Mouse (Mus musculus): ENCODE measurements at regions not wholly inside any gene's neighbourhood (a gene's known extent, or its start where the extent isn't known, plus 50 kb on each side); places are given as distances from the start of the nearest gene placed in this dataset.

GRCm38 (mm10) chr10:117540112-117540594 is 89.1 kb upstream of the Cpm start:
- no peaks in the 10 kb centered on the region for H3K27me3 ChIP-seq (replicated peaks; ENCODE audit: control insufficient read depth, insufficient read depth, low read length)
- H3K36me3 ChIP-seq (ENCODE audit: control insufficient read depth, insufficient read depth): no peaks in the 10 kb centered on the region
- H3K4me1 ChIP-seq (replicated peaks; ENCODE audit: control insufficient read depth, insufficient read depth, low read length): no peaks in the 10 kb centered on the region
- no peak overlapping the region for H3K27ac ChIP-seq (ENCODE audit: low read depth, low read length)
- no peak for TF ChIP-seq CTCF (IDR thresholded peaks at IDR 0.05; ENCODE audit: low read depth)
- H3K4me3 ChIP-seq (ENCODE audit: low read depth, low read length): no peak overlapping the region
- no peak overlapping the region for H3K4me2 ChIP-seq (replicated peaks; ENCODE audit: low read depth)
- H3K9me3 ChIP-seq (ENCODE audit: control insufficient read depth): no peaks in the 10 kb centered on the region
- 72% methylated on average over 2 of the region's 2 CpGs for WGBS
- no peak overlapping the region for H3K9ac ChIP-seq (ENCODE audit: low read depth, low read length)
- ATAC-seq: no peak

GRCm38 (mm10) chr10:117539532-117539931 is 89.8 kb upstream of the Cpm start:
- WGBS: 76% methylated on average over 1 of the region's 1 CpGs
- no peaks in the 10 kb centered on the region for H3K36me3 ChIP-seq (ENCODE audit: control insufficient read depth, insufficient read depth)
- no peaks in the 10 kb centered on the region for H3K27me3 ChIP-seq (replicated peaks; ENCODE audit: control insufficient read depth, insufficient read depth, low read length)

GRCm38 (mm10) chr10:117538725-117539124 is 90.6 kb upstream of the Cpm start:
- no peak overlapping the region for H3K4me2 ChIP-seq (replicated peaks; ENCODE audit: low read depth)
- H3K27ac ChIP-seq (ENCODE audit: low read depth, low read length): no peak overlapping the region
- WGBS: 89% methylated on average over 5 of the region's 5 CpGs
- no peaks in the 10 kb centered on the region for H3K36me3 ChIP-seq (ENCODE audit: control insufficient read depth, insufficient read depth)
- no peak overlapping the region for H3K9ac ChIP-seq (ENCODE audit: low read depth, low read length)
- no peaks in the 10 kb centered on the region for H3K4me1 ChIP-seq (replicated peaks; ENCODE audit: control insufficient read depth, insufficient read depth, low read length)
- H3K9me3 ChIP-seq (ENCODE audit: control insufficient read depth): no peaks in the 10 kb centered on the region
- H3K27me3 ChIP-seq (replicated peaks; ENCODE audit: control insufficient read depth, insufficient read depth, low read length): no peaks in the 10 kb centered on the region
- ATAC-seq: no peak
- no peak overlapping the region for H3K4me3 ChIP-seq (ENCODE audit: low read depth, low read length)
- no peak for TF ChIP-seq CTCF (IDR thresholded peaks at IDR 0.05; ENCODE audit: low read depth)

More at GRCm38 (mm10) chr10:117539532-117539931, 89.8 kb upstream of the Cpm start:
- Histone ChIP-seq H3K27ac (ENCODE audit: low read depth, low read length) (no peak overlapping the region), H3K4me2 (replicated peaks; ENCODE audit: low read depth) (no peak overlapping the region), H3K4me1 (replicated peaks; ENCODE audit: control insufficient read depth, insufficient read depth, low read length) (no peaks in the 10 kb centered on the region), H3K9ac (ENCODE audit: low read depth, low read length) (no peak overlapping the region), H3K9me3 (ENCODE audit: control insufficient read depth) (no peaks in the 10 kb centered on the region), H3K4me3 (ENCODE audit: low read depth, low read length) (no peak overlapping the region)
- ATAC-seq: no peak
- TF ChIP-seq CTCF (IDR thresholded peaks at IDR 0.05; ENCODE audit: low read depth): no peak

- no peak overlapping the region for H3K4me3 ChIP-seq (ENCODE audit: low read depth, low read length)
- H3K4me1 ChIP-seq (replicated peaks; ENCODE audit: control insufficient read depth, insufficient read depth, low read length): no peaks in the 10 kb centered on the region
- H3K4me2 ChIP-seq (replicated peaks; ENCODE audit: low read depth): no peak overlapping the region
- TF ChIP-seq CTCF (IDR thresholded peaks at IDR 0.05; ENCODE audit: low read depth): no peak
- no peak overlapping the region for H3K9ac ChIP-seq (ENCODE audit: low read depth, low read length)
- no peak overlapping the region for H3K27ac ChIP-seq (ENCODE audit: low read depth, low read length)
- WGBS: 93% methylated on average over 15 of the region's 15 CpGs
- ATAC-seq: no peak
- no peaks in the 10 kb centered on the region for H3K9me3 ChIP-seq (ENCODE audit: control insufficient read depth)
- no peaks in the 10 kb centered on the region for H3K27me3 ChIP-seq (replicated peaks; ENCODE audit: control insufficient read depth, insufficient read depth, low read length)
- no peaks in the 10 kb centered on the region for H3K36me3 ChIP-seq (ENCODE audit: control insufficient read depth, insufficient read depth)
Measured at GRCm38 (mm10) chr10:117536769-117537599, 92.3 kb upstream of the Cpm start.

GRCm38 (mm10) chr10:117535843-117536242 is 93.5 kb upstream of the Cpm start:
- Histone ChIP-seq H3K4me3 (ENCODE audit: low read depth, low read length) (no peak overlapping the region), H3K9me3 (ENCODE audit: control insufficient read depth) (no peaks in the 10 kb centered on the region), H3K9ac (ENCODE audit: low read depth, low read length) (no peak overlapping the region), H3K4me1 (replicated peaks; ENCODE audit: control insufficient read depth, insufficient read depth, low read length) (no peaks in the 10 kb centered on the region), H3K27ac (ENCODE audit: low read depth, low read length) (no peak overlapping the region), H3K36me3 (ENCODE audit: control insufficient read depth, insufficient read depth) (no peaks in the 10 kb centered on the region), H3K4me2 (replicated peaks; ENCODE audit: low read depth) (no peak overlapping the region), H3K27me3 (replicated peaks; ENCODE audit: control insufficient read depth, insufficient read depth, low read length) (no peaks in the 10 kb centered on the region)
- WGBS: 87% methylated on average over 4 of the region's 4 CpGs
- ATAC-seq: no peak
- TF ChIP-seq CTCF (IDR thresholded peaks at IDR 0.05; ENCODE audit: low read depth): no peak

GRCm38 (mm10) chr10:117534992-117535719 is 94.1 kb upstream of the Cpm start:
- H3K27ac ChIP-seq (ENCODE audit: low read depth, low read length): no peak overlapping the region
- no peaks in the 10 kb centered on the region for H3K27me3 ChIP-seq (replicated peaks; ENCODE audit: control insufficient read depth, insufficient read depth, low read length)
- H3K4me1 ChIP-seq (replicated peaks; ENCODE audit: control insufficient read depth, insufficient read depth, low read length): no peaks in the 10 kb centered on the region
- TF ChIP-seq CTCF (IDR thresholded peaks at IDR 0.05; ENCODE audit: low read depth): no peak
- no peaks in the 10 kb centered on the region for H3K36me3 ChIP-seq (ENCODE audit: control insufficient read depth, insufficient read depth)
- 83% methylated on average over 12 of the region's 12 CpGs for WGBS
- no peak for ATAC-seq
- no peak overlapping the region for H3K4me2 ChIP-seq (replicated peaks; ENCODE audit: low read depth)
- H3K9ac ChIP-seq (ENCODE audit: low read depth, low read length): no peak overlapping the region
- no peak overlapping the region for H3K4me3 ChIP-seq (ENCODE audit: low read depth, low read length)
- H3K9me3 ChIP-seq (ENCODE audit: control insufficient read depth): no peaks in the 10 kb centered on the region

Measured in intestine, postnatal 0 days (tissue).